Mouse (Mus musculus) kidney, embryonic 15.5 days (tissue): ENCODE measurements around the gene Olfml2a. TPM values are rescaled to one million over a fixed set of nuclear protein-coding genes. Genes with fewer than 3 reads are reported as not detected.

Experiments used
- ATAC-seq: fragments of 200-750 bp; cut with Nextera tagmentation; replicated peaks from 2 replicates; pipeline ENCODE4 v1.8.0; 2017; ENCODE audit warnings: moderate TSS enrichment; ENCODE audit not compliant: low FRiP score
- H3K27ac ChIP-seq: fragments of 300-500 bp; sonication (generic); 2 replicates; pipeline ENCODE4 v1.5.1; 2015; ENCODE audit warnings: mild to moderate bottlenecking, inconsistent platforms
- H3K27me3 ChIP-seq: fragments of 300-500 bp; sonication (generic); 2 replicates; pipeline ENCODE4 v1.6.1; 2015; ENCODE audit warnings: inconsistent platforms
- H3K36me3 ChIP-seq: fragments of 300-500 bp; sonication (generic); 2 replicates; pipeline ENCODE4 v1.6.1; 2015; ENCODE audit warnings: inconsistent platforms
- H3K4me1 ChIP-seq: fragments of 300-500 bp; sonication (generic); 2 replicates; pipeline ENCODE4 v1.6.1; 2015; ENCODE audit warnings: inconsistent platforms
- H3K4me2 ChIP-seq: fragments of 300-500 bp; sonication (generic); 2 replicates; pipeline ENCODE4 v1.6.1; 2015; ENCODE audit warnings: moderate library complexity, mild to moderate bottlenecking, inconsistent platforms
- H3K4me3 ChIP-seq: fragments of 300-500 bp; sonication (generic); replicated peaks from 2 replicates; pipeline ENCODE4 v1.5.1; 2015; ENCODE audit warnings: mild to moderate bottlenecking, inconsistent platforms
- H3K9ac ChIP-seq: fragments of 300-500 bp; sonication (generic); 2 replicates; pipeline ENCODE4 v1.6.1; 2015; ENCODE audit warnings: mild to moderate bottlenecking, inconsistent platforms
- H3K9me3 ChIP-seq: fragments of 300-500 bp; sonication (generic); replicated peaks from 2 replicates; pipeline ENCODE4 v1.6.1; 2016; ENCODE audit warnings: inconsistent platforms
- WGBS: fragments of 180-500 bp; shearing (Covaris S2); methylation state at CpG from one replicate; pipeline ENCODE4 v1.1.7; 2015; ENCODE audit warnings: mixed read lengths; 5-methylcytosine and 5-hydroxymethylcytosine counted together
- polyA plus RNA-seq: library from polyadenylated mRNA; unstranded; fragments of >200 nt; fragmentation: Nextera tagmentation; extraction: Ambion mirVana; gene quantifications from 2 replicates; pipeline ENCODE4 v1.2.1, GENCODE M21; 2015

The Olfml2a gene
- polyA plus RNA-seq, 1 experiment from 2014 or later = 4.9 TPM

- Histone ChIP-seq H3K4me2 (peak overlapping the region; percentile 94), H3K4me1 (peaks cover 22% of the 10 kb centered on the region), H3K9ac (peak overlapping the region; percentile 66), H3K27ac (peak overlapping the region; percentile 45; the same call in 1 of the 2 replicates), H3K36me3 (no peaks in the 10 kb centered on the region), H3K9me3 (no peaks in the 10 kb centered on the region), H3K27me3 (peaks cover 12% of the 10 kb centered on the region; the same call in 1 of the 2 replicates), H3K4me3 (peak overlapping the region; percentile 90)
- under 1% methylated on average over 51 of the region's 51 CpGs for WGBS
- ATAC-seq = peak; percentile 74
These were observed 6.4 kb upstream of the Olfml2a start for GRCm38 (mm10) chr2:38925171-38926080.

- Histone ChIP-seq H3K27ac (peak overlapping the region; percentile 56), H3K4me1 (peaks cover 24% of the 10 kb centered on the region), H3K36me3 (no peaks in the 10 kb centered on the region), H3K9me3 (no peaks in the 10 kb centered on the region), H3K4me3 (peak overlapping the region; percentile 90), H3K4me2 (peak overlapping the region; percentile 94), H3K9ac (peak overlapping the region; percentile 66), H3K27me3 (peaks cover 12% of the 10 kb centered on the region; the same call in 1 of the 2 replicates)
- WGBS = under 1% methylated on average over 52 of the region's 53 CpGs
- peak; percentile 95 for ATAC-seq
These were observed 5.5 kb upstream of the Olfml2a start for GRCm38 (mm10) chr2:38926145-38926891.

GRCm38 (mm10) chr2:38927115-38927979 is 4.4 kb upstream of the Olfml2a start, which contains the start of gene Nr6a1:
Nr6a1 (minus strand) TSS chr2:38927688.
- peak within 1 kb of the TSS; percentile 94 for H3K4me2 ChIP-seq
- peak within 1 kb of the TSS; percentile 90 for H3K4me3 ChIP-seq
- peaks cover 33% of the 10 kb centered on the region for H3K4me1 ChIP-seq
- no peaks in the 10 kb centered on the region for H3K36me3 ChIP-seq
- H3K27ac ChIP-seq = peak within 1 kb of the TSS; percentile 56
- H3K9ac ChIP-seq = no peak within 1 kb of the TSS
- peaks cover 12% of the 10 kb centered on the region; the same call in 1 of the 2 replicates for H3K27me3 ChIP-seq
- ATAC-seq = peak; percentile 59
- WGBS = 4% methylated on average over 19 of the region's 19 CpGs
- no peaks in the 10 kb centered on the region for H3K9me3 ChIP-seq

GRCm38 (mm10) chr2:38930269-38930668 is 1.5 kb upstream of the Olfml2a start:
- H3K4me1 ChIP-seq = peaks cover 42% of the 10 kb centered on the region
- WGBS = 54% methylated on average over 2 of the region's 2 CpGs
- H3K27ac ChIP-seq = no peak overlapping the region
- H3K9me3 ChIP-seq = no peaks in the 10 kb centered on the region
- H3K4me3 ChIP-seq = no peak overlapping the region
- no peak overlapping the region for H3K9ac ChIP-seq
- no peak for ATAC-seq
- no peaks in the 10 kb centered on the region for H3K36me3 ChIP-seq
- peaks cover 2% of the 10 kb centered on the region; the same call in 1 of the 2 replicates for H3K27me3 ChIP-seq
- H3K4me2 ChIP-seq = no peak overlapping the region

- Histone ChIP-seq H3K4me2 (0 out of 2 replicates have a peak overlapping the region, but pooled peaks have one; percentile 3), H3K4me3 (no peak overlapping the region), H3K27ac (peak overlapping the region; percentile 78), H3K36me3 (no peaks in the 10 kb centered on the region), H3K4me1 (peaks cover 32% of the 10 kb centered on the region), H3K9me3 (no peaks in the 10 kb centered on the region), H3K9ac (no peak overlapping the region), H3K27me3 (no peaks in the 10 kb centered on the region)
- ATAC-seq = peak; percentile 68
- 9% methylated on average over 2 of the region's 2 CpGs for WGBS
These were observed 2.2 kb downstream of the Olfml2a start for GRCm38 (mm10) chr2:38933931-38934330.

- Histone ChIP-seq H3K4me1 (peaks cover 32% of the 10 kb centered on the region), H3K27me3 (no peaks in the 10 kb centered on the region), H3K9ac (no peak overlapping the region), H3K36me3 (no peaks in the 10 kb centered on the region), H3K4me3 (no peak overlapping the region), H3K9me3 (no peaks in the 10 kb centered on the region), H3K27ac (peak overlapping the region; percentile 78; the same call in 1 of the 2 replicates), H3K4me2 (0 out of 2 replicates have a peak overlapping the region, but pooled peaks have one; percentile 3)
- WGBS = 54% methylated on average over 5 of the region's 5 CpGs
- ATAC-seq = no peak
These were observed 3.2 kb downstream of the Olfml2a start for GRCm38 (mm10) chr2:38934936-38935335.

GRCm38 (mm10) chr2:38936721-38937378 is 5.1 kb downstream of the Olfml2a start:
- Histone ChIP-seq H3K9me3 (no peaks in the 10 kb centered on the region), H3K4me1 (peaks cover 25% of the 10 kb centered on the region), H3K36me3 (no peaks in the 10 kb centered on the region), H3K9ac (no peak overlapping the region), H3K27me3 (no peaks in the 10 kb centered on the region), H3K27ac (no peak overlapping the region), H3K4me3 (no peak overlapping the region), H3K4me2 (no peak overlapping the region)
- ATAC-seq = no peak
- WGBS = 75% methylated on average over 9 of the region's 9 CpGs

GRCm38 (mm10) chr2:38937396-38937795 is 5.6 kb downstream of the Olfml2a start:
- ATAC-seq = no peak
- H3K4me3 ChIP-seq = no peak overlapping the region
- H3K9ac ChIP-seq = no peak overlapping the region
- WGBS = 82% methylated on average over 3 of the region's 3 CpGs
- H3K36me3 ChIP-seq = no peaks in the 10 kb centered on the region
- H3K4me2 ChIP-seq = no peak overlapping the region
- H3K27me3 ChIP-seq = no peaks in the 10 kb centered on the region
- H3K9me3 ChIP-seq = no peaks in the 10 kb centered on the region
- H3K4me1 ChIP-seq = peaks cover 21% of the 10 kb centered on the region
- H3K27ac ChIP-seq = no peak overlapping the region

- H3K9ac ChIP-seq = no peak overlapping the region
- H3K4me1 ChIP-seq = peaks cover 21% of the 10 kb centered on the region
- H3K9me3 ChIP-seq = no peaks in the 10 kb centered on the region
- no peak overlapping the region for H3K4me3 ChIP-seq
- no peak for ATAC-seq
- no peak overlapping the region for H3K4me2 ChIP-seq
- H3K27ac ChIP-seq = no peak overlapping the region
- 82% methylated on average over 1 of the region's 1 CpGs for WGBS
- H3K36me3 ChIP-seq = no peaks in the 10 kb centered on the region
- no peaks in the 10 kb centered on the region for H3K27me3 ChIP-seq
These were observed 6.2 kb downstream of the Olfml2a start for GRCm38 (mm10) chr2:38938007-38938406.

GRCm38 (mm10) chr2:38939047-38939446 is 7.3 kb downstream of the Olfml2a start:
- no peak for ATAC-seq

GRCm38 (mm10) chr2:38941426-38941825 is 9.6 kb downstream of the Olfml2a start:
- no peak overlapping the region for H3K4me3 ChIP-seq
- H3K4me1 ChIP-seq = no peaks in the 10 kb centered on the region
- H3K9ac ChIP-seq = no peak overlapping the region
- no peak overlapping the region for H3K27ac ChIP-seq
- 67% methylated on average over 14 of the region's 14 CpGs for WGBS
- H3K27me3 ChIP-seq = no peaks in the 10 kb centered on the region
- H3K36me3 ChIP-seq = no peaks in the 10 kb centered on the region
- ATAC-seq = no peak
- H3K4me2 ChIP-seq = no peak overlapping the region
- no peaks in the 10 kb centered on the region for H3K9me3 ChIP-seq

More at GRCm38 (mm10) chr2:38939047-38939446, 7.3 kb downstream of the Olfml2a start:
- Histone ChIP-seq H3K36me3 (no peaks in the 10 kb centered on the region), H3K9ac (no peak overlapping the region), H3K27me3 (no peaks in the 10 kb centered on the region), H3K9me3 (no peaks in the 10 kb centered on the region), H3K4me1 (peaks cover 14% of the 10 kb centered on the region), H3K27ac (no peak overlapping the region), H3K4me3 (no peak overlapping the region), H3K4me2 (no peak overlapping the region)
- WGBS = 71% methylated on average over 2 of the region's 2 CpGs
